Mouse (Mus musculus) left cerebral cortex, adult 18-20 months (tissue): ENCODE data around the gene Cdkl5. TPM values are rescaled to one million over a fixed set of nuclear protein-coding genes. Genes with fewer than 3 reads are reported as not detected.
"Not testable (repeated sequence)": the region's sequence is repeated elsewhere in the genome, so short reads cannot be mapped to it uniquely, and the experiment has no call there.

Experiments used
- DNase-seq, 2 experiments: peaks; one replicate each; pipeline ENCODE4 v3.0.0; 2021 to 2022; ENCODE audit warnings: low spot score in 2 of 2, mixed read lengths in 1 of 2
- total RNA-seq, 2 experiments: library from RNA; stranded (reverse); gene quantifications; 2 replicates each; pipeline ENCODE4 v1.2.3; 2021

Gene Cdkl5
- total RNA-seq, 2 experiments from 2014 or later, result 139 to 148 TPM

DNA sequence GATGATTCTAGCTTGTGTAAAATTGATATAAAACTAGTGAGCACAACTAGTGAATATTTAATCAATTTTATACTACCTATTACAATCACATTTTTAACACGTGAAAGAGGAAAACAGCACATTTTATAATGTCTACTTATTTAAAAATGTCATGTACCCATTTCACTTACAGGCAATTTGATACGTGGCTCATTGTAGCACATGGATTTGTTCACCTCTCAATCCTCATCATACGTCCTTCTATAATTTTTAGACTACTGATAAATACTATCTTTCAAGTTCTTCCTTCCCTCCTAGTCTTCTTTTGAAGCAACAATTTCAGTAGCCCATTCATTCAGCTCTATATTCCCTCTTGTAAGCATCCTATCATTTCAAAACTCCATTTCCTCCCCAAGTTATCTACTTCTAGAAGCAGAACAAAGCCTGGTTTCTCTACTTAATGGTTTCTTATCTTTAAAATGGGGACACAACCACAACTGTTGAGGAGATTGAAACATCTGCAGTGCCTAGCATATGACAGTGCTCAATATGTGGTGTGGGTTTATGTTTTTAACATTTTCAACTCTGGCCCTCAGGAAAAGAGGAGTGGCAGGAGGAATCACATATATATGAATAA is 75.4 kb downstream of the Cdkl5 start:
- no peak for DNase-seq

DNA sequence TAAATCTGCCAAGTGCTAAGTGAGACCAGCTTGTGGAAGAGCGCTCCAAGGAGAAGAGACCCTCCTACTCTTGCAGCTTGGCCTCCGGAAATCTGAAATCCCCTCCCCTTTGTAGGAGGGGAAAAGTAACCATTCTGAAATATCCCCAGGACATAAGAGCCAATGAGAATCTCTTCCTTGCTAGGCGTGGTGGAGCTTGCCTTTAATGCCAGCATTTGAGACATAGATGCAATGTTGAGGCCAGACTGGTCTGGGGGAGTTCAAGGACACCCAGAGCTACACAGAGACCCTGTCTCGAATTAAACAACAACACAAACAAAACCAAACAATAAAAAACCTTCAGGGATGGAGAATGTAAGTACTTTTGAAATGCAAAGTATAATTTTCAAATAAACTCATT is 87.6 kb downstream of the Cdkl5 start, which contains the start of gene Gja6:
TSS of gene Gja6 (minus strand) at position 101 of the 400 bp plus-strand sequence.
- no peak for DNase-seq

DNA sequence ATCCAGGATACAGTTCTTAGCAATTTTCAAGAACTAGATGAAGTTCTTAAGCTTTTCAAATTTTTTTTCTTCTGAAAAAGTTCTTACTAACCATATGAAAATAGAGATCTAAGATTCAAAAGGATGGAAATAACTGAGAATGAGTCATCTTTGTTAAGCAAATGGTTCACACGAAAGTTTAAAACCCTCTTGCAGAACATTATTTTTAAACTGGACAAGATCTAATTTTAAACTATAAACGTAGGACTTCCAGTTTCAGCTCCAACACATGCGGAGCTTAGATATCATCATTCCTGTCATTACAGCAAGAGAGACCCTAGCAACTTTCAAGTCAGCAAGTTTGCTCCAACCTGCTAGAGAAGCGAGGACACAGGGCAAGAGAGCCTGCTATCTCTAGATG is 88.0 kb downstream of the Cdkl5 start:
- DNase-seq, result no peak

DNA sequence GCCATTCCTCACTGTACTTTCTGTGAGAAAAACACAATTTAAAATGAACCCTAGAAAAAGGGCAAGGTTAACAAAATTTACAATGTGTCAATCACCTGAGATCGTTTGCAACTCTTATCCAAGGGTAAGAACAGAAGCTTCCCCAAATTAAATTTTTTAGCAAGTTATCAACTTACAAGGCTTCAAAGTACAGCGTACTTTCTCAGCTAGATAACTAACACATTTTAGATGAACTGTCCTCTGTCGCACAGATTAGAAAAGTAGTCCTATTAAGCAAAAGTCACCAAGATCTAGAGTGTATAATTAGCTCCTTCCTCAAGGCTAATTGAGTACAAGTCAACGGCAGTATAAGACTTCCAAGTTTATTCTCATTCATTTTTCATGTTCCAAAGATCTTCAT is 88.6 kb downstream of the Cdkl5 start:
- DNase-seq, result no peak

DNA sequence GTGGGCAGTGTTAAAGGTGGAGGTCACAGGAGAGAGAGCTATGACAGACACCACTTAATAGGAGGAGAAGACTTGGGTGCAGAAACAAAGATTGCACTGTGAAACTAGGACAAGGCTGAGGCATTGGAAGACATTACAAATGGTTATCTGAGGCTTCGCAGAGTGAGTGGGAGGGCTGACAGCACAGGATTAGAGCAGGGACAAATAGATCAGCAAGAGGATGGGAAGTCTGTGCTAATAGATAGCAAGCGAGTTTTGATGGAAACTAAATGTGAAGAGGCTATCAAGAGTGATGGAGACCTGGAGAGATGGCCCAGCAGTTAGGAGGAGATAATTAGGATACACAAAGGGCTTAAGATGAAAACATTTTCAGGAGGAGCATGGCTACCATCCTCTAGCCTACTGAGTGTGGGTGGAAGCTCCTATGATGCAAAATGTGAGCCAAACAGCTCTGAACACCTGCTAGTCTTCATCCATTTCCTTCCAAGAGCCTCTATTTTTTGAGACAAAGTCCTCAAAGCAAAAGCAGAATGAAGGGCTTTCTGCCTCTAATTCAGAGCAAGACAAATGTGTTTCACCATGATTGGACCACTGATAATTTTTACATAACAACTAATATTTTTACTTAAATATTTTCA is 89.3 kb downstream of the Cdkl5 start:
- DNase-seq, result no peak

DNA sequence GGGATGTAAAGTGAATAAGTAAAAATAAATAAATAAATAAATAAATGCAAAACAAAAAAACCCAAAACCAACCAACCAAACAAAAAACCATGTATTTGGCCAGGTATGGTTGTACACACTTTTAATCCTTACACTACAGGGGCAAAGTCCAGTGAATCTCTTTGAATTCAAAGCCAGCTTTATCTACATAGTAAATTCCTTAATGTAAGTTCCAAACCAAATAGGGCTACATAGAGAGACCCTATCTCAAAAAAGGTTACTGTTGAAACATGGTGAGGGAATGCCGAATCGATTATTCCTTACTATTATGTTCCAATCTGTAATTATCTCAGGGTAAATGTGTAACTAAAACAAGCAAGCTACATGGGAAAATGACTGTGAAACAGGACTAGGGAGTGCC is 93.4 kb downstream of the Cdkl5 start:
- no peak for DNase-seq

DNA sequence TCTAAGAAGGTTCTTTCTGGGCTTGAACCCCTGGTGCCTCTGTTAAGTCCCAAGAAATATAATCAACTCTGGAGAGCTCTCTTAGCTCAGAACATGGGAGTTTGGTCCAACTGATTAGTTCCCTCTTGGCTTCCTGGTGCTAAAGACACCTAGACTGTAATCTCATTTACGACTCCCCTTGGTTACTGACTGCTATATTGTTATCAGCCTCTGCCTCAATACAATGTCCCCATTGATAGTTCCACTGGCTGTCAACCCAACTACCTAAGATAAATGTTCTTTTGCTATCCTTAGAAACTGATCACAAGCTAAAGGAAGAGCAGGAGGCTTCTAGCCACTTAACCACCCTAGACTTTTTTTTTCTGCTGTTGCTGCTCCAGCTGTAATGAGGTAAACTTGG is 102.4 kb downstream of the Cdkl5 start:
- no peak for DNase-seq

DNA sequence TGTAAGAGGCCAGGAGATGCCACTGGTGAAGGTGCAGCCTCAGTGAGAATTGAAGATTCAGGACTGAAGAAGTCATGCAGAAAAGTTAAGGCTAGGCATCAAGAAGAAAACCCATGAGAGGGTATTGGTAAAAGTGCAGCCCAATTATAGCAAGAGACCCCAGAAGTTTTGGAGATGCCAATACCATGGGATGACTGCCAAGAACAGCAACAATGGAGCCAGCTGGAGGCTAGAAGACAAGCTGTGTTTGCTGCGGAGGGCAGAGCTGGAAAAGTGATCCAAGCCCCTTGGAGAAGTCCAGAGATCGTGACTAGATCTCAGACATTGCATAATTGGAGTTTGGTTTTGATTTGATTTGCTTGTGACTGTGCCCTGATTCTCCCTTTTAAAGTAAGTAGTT is 108.2 kb downstream of the Cdkl5 start:
- no peak for DNase-seq

DNA sequence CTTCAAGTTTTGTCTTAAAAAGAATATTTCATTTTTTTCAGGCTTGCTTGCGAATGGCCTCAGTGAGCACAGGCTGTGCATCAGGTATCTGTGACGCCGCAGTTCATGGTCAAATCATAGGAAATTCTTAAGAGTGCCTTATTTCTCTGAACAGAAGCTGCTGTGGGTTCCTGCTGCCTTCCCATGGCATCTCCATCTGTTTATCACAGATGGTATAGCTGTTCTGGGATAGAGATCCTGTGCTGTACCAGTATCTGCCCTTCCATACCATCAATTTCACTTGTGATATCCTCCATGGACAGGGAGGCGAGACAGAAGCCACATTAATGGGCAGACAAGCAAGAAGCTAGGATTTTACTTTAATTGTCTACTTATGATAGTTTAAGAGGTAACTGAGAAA is 127.9 kb downstream of the Cdkl5 start:
- peak in 1 of 2 experiments; percentile 8 for DNase-seq

DNA sequence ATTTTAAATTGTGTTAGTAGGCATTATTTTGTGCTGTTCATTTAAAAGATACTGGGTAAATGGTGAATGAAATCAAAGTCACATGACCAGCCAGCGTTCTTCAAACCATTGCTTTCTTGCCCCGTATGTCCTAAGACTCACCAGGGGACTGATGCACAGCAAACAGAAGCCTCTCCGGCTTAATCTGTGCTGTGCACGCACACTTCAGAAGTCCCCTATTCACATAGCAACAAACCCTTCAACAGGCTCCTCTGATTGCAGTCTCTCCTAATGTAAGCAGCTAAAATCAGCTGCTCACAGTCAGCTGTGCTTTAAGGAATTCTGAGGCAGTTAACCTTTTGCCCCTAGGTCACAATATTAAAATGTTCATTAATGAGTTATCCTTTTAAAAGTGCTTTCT is 129.5 kb downstream of the Cdkl5 start:
- DNase-seq, result no peak

DNA sequence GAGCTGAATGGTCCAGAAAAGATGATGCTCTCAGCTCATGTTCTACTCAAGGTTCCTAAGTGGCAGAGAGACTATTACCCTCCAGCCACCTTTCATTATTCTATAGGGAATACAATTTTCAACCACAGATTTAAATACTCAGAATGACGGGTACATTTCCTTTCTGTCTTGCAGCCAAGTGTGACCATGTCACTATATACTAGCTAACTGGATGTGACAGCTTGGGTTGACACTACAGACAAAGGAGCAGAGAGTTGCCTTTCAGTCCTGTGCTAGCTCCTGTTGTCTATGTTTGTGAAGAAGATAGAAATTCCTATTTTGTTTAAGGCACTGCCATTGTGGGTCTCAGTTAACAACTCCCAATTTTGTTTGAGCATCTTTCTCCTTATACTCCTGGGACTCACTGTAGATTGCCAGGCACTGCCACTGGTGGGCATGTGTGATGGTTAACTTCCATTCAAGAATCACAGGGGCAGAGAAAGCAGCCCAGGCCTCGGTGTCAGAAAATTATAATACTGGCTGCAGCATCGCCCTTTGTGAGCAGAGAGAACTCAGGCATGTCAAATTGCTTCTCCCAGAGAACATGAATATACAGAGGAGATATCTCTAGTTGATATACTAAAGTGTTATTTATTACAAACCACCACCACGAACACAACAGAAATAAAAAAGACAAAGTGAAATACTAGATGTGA is 130.7 kb downstream of the Cdkl5 start:
- no peak for DNase-seq

DNA sequence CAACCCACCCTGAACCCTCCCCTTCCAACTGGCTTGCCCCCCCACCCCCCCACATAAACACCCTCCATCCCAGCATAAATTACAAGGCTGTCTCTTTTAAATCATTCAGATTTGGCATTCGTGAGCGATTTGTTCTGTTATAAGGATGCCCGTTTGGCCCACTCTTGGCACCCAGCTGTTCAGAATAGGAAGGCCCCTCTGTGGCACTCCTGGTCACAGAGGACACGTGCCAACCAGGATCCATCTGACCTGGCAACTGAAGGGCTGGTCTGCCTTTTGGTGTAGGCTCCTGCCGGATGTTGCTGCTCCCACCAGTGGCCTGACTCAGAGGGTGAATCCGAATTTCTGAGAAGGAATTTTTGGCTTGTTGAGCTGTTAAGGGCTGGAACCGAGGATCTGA is 186.3 kb downstream of the Cdkl5 start:
- no peak for DNase-seq

DNA sequence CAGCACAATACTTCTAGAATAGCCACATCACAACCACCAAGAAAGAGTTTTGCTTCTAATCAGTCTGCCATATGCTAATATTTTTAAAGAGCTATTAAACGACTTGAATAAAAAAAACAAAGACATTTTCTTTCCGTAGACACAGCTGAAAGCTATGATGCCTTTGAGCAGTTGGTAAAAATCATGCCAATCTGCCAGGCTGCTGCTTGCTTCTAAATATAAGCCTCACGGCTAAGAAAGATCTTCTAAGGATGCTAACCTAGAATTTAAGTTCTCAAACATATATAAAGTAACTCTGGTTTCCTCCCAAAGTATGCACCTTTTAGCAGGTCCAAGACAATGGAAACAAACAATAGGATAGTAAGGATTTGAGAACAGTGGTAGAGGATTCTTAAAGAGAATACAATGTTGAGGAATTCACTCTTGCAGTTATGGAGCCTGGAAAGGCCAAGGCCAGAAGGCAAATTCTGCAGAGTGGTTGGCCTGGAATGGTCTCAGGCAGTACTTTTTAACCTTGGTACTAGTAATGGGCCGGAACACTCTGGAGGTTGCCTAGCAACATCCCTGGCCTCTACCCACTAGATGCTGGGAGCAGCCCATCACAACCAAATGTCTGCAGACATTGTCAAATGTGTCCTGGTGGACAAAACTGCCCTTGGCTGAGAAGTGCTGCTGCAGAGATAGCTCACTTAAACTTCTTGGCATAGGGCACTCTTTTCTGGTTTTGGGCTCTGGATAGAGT is 189.9 kb downstream of the Cdkl5 start:
- no peak for DNase-seq

DNA sequence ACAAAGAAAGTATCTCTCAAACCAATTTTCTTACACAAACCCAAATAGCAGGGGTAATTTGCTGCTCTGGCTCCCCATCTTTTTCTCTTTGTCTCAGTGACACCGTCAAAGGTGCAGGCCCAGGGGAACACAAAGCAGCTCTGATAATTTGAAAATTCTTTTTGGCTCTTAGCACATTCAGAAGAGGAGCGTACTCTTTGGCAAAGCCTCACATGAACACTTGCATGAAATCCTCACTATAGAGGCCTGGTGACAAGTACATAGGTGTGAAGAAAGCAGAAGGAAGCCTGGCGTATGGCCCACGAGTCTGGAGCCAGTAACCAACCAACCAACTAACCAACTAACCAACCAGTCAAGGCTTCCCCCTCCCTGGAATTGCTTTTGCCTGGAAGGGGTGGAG is 199.6 kb downstream of the Cdkl5 start:
- DNase-seq, result no peak

DNA sequence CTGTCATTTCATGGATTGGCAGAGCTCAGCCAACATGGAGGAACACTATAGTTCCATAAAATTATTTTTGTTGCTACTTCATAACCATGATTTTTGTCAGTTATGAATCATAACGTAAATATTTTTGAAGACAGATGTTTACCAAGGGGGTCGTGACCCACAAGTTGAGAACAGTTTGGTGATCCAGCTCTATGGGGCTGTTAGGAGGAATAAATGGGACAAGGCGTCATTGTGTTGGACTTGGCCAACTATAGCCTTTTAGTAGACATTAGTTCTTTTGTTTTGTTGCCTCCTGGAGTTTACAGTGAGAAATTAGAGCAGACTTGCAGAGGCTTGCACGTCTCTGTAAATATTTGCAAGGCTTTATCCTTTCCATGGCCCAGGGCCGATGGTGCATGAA is 212.2 kb downstream of the Cdkl5 start:
- DNase-seq, result no peak

DNA sequence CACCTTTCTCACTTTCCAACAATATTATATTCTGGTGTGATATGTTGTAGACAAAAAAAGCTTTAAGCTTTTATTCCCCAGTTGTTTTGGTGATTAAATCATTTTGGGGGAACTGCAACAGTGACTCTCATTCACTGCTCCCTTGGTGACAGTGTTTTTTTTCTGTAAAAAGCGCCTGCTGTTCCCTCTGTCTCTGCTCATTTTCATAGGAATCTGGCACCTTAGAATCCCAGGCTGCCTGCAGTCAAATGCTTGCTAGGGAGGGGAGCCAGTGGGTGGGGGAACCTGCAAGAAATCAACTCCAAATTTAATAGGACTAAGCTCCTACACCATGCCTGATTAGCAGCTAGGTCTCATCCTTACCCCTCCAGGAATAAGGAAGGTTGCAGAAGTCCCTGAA is 221.5 kb downstream of the Cdkl5 start:
- DNase-seq, result peak; percentile 7 to 27

DNA sequence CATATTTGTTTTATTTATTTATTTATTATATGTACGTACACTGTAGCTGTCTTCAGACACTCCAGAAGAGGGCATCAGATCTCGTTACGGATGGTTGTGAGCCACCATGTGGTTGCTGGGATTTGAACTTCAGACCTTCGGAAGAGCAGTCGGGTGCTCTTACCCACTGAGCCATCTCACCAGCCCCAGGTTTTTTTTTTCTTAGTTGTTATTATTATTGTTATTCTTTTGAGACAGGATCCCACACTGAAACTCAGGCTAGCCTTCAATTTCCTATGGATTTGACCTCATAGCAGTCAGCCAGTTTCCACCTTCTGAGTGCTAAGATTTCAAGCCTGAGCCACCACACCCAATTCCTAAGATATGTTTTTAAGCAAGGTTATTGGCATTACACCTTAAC is 224.9 kb downstream of the Cdkl5 start:
- DNase-seq, result not testable (repeated sequence)

DNA sequence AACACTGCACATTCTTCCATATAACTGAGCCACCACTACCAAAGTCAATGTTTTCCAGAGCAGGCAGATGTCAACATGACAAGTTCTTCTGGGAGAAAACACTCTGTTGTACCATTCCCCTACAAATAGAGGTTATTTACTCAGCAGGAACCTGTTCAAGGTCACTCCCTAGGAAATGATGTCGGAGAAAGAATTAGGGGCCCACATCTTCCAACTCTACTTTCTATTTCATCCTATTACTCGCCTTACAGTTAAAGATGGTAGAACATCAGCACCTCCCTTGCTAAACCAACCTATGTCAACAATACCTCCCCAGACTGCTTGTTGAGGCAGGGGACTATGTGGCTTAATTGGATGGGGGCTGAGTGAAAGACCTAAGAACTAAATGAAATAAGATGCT is 226.8 kb downstream of the Cdkl5 start, which contains the start of gene Rs1:
TSS of gene Rs1 (plus strand) at position 301 of the 400 bp plus-strand sequence.
- DNase-seq, result no peak

DNA sequence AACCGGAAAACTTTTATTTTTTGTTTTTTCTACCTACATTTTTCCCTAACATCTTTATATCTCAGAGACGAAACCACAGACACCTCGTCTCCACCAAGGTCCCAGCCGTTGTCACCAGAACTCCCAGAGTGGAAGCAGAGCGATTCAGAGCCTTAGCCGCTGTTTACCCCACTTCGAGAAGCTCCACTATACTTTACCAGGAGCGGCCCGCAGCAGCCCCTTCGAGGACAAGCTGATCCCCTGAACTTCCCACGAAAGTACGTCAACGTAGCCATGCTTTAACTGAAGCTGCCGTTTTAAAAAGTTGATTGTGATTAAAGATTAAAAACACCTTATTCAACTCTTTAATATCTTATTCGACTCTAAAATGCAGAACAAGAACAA is 228.3 kb downstream of the Cdkl5 start:
- no peak for DNase-seq

DNA sequence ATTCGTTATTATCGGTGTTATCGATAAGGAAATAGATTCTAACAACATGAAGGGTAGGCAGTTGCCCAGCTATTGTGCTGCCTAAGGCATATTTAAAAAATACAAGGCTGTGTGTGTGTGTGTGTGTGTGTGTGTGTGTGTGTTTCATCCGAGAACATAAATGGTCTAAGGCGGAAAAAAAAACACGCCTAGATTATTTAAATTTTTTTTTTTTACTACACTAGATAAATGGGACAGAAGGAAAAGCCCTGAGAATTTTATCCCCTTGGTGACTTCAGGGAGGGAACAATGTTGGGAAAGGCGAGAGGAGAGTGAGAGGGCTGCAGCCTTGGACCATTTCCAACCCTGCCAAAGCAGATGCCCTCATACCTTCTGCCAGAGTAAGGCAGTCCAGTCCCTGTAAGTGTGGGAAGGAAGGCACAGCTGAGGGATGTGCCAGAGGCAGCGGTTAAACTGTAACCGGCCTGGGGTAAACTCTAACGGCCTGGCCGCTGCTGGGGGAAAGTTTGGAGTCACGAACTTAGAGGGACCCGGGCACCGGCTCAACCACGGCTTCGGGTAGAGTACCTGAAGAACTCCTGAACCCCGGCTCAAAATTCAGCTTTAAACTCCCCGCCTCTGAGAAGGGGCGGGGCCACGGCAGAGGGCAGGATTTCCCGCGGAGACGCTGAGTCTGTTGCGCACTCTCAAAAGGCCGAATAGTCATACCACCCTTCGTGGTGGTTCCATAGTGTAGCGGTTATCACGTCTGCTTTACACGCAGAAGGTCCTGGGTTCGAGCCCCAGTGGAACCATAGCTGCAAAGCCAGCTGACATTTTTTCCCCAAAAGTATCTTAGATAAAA is 228.9 kb downstream of the Cdkl5 start:
- peak; percentile 92 to 95 for DNase-seq

DNA sequence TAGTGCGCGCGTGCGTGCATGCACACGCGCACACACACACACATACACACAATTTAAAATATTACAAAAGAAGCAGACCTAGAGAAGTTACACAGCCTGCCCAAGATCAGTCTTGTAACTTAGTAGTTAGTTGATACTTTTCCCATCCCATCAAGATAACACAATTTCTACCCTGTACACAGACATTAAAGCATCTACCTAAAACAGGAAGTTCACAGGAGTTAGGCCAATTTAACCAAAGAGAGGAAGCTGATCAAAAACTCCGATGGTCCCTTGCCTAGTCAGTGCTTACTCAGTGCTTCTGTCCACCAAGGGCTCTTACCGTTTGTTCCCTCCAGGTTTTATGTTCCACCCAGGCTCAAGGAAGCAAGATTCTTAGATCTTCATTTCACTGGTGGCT is 243.7 kb downstream of the Cdkl5 start:
- no peak for DNase-seq
